Mouse (Mus musculus): ENCODE measurements around the gene Zfp994.
"Not testable (repeated sequence)": the region's sequence is repeated elsewhere in the genome, so short reads cannot be mapped to it uniquely, and the experiment has no call there.

The Zfp994 gene

DNA sequence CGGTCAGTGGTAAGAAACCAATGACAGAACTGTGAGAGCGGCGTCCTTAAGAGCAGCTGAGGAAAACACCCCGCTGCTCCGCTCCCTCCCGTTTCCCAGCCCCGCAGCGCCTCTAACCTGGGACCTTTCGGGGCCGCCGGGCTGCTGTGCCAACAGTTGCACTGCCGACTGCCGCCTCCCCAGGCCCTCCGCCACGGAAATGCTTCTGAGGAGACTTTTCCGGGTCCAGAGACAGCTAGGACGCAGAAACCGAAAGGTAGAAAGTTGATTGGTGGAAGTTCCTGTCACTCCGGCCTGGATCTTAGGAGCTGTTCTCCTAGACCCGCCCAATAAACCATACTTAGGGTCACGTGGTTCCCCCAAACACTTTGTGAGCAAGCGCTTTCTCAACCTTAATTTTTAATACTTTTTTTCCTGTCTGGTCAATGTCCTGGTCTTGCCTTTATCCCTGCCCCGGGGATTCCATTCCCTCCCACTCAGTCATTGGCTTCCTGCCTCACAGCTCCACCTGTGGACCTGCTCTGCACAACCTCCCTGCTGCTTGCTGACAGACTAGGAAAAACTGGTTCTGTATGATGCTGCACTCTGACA, at the start of gene Zfp994:
TSS of gene Zfp994 (minus strand) at position 195 of the 591 bp plus-strand sequence.
- not testable (repeated sequence) for TF ChIP-seq GATA4 (IDR thresholded peaks at IDR 0.05; ENCODE audit: insufficient replicate concordance, low read length)

DNA sequence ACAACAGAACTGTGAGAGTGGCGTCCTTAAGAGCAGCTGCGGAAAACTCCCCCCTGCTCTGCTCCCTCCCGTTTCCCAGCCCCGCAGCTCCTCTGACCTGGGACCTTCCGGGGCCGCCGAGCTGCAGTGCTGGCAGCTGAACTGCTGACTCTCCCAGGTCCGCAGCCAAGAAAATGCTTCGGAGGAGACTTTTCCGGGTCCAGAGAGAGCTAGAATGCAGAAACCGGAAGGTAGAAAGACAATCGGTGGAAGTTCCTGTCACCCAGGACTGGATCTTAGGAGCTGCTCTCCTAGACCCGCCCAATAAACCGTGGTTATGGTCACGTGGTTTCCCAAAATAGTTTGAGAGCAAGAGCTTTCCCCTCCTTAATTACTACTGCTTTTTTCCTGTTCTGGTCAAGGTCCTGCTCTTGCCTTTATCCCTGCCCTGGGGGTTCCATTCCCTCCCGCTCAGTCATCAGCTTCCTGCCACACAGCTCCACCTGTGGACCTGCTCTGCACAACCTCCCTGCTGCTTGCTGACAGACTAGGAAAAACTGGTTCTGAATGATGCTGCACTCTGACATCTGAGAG, 59.6 kb downstream of the Zfp994 start, which contains the start of gene Zfp947:
TSS of gene Zfp947 (minus strand) at position 469 of the 573 bp plus-strand sequence.
- TF ChIP-seq GATA4 (IDR thresholded peaks at IDR 0.05; ENCODE audit: insufficient replicate concordance, low read length): not testable (repeated sequence)
